Mouse (Mus musculus) CH12.LX (cell line): ENCODE results near the gene Dcaf8. TPM values are rescaled to one million over a fixed set of nuclear protein-coding genes. Genes with fewer than 3 reads are reported as not detected.

ENCODE experiments used
- DNase-seq: peaks from one replicate; pipeline ENCODE4 v3.0.0-alpha.2; 2013; ENCODE audit errors: extremely low read depth
- H3K27ac ChIP-seq: 2 replicates; pipeline ENCODE4 v1.5.1; 2012; ENCODE audit warnings: low read depth, mild to moderate bottlenecking, control low read depth, moderate library complexity; ENCODE audit not compliant: insufficient read depth
- H3K27me3 ChIP-seq: replicated peaks from 2 replicates; pipeline ENCODE3; 2012; ENCODE audit warnings: inconsistent platforms
- H3K36me3 ChIP-seq, 2 experiments: replicated peaks in 1 of 2; 2 replicates each; pipeline versions ENCODE3 to v1.6.1; 2012; ENCODE audit warnings: inconsistent platforms in 1 of 2, low read length in 1 of 2, mild to moderate bottlenecking in 1 of 2, mixed read lengths in 1 of 2, moderate library complexity in 1 of 2; ENCODE audit not compliant: control insufficient read depth in 1 of 2, insufficient read depth in 1 of 2
- H3K4me1 ChIP-seq, 2 experiments: 2 replicates each; pipeline ENCODE4 v1.6.1; 2012; ENCODE audit warnings: inconsistent platforms in 1 of 2, moderate library complexity in 1 of 2; ENCODE audit not compliant: insufficient read depth in 2 of 2, control insufficient read depth in 1 of 2
- H3K4me2 ChIP-seq: 2 replicates; pipeline ENCODE4 v1.6.1; 2012; ENCODE audit warnings: low read depth, mild to moderate bottlenecking, control low read depth; ENCODE audit not compliant: poor library complexity, insufficient read depth, severe bottlenecking
- H3K4me3 ChIP-seq, 3 experiments: fragments of 150-350 bp in 1 of 3; sonication (generic) in 1 of 3; replicated peaks in 1 of 3; 2 replicates each; pipeline versions ENCODE3 to v1.5.1; 2011 to 2012; ENCODE audit warnings: low read depth in 2 of 3, low read length in 2 of 3, mild to moderate bottlenecking in 2 of 3, moderate library complexity in 2 of 3, control low read depth in 1 of 3, improper control_type of control experiment in 1 of 3, inconsistent platforms in 1 of 3, mixed read lengths in 1 of 3; ENCODE audit not compliant: poor library complexity in 1 of 3
- H3K79me2 ChIP-seq: replicated peaks from 2 replicates; pipeline ENCODE4 v1.6.1; 2012; ENCODE audit warnings: mild to moderate bottlenecking, moderate library complexity; ENCODE audit not compliant: control insufficient read depth, poor library complexity, insufficient read depth, severe bottlenecking; ENCODE audit errors: extremely low read depth
- H3K9ac ChIP-seq: 2 replicates; pipeline ENCODE4 v1.6.1; 2012; ENCODE audit warnings: low read depth, mild to moderate bottlenecking, control low read depth, moderate library complexity; ENCODE audit not compliant: insufficient read depth
- H3K9me3 ChIP-seq: replicated peaks from 2 replicates; pipeline ENCODE3; 2012; ENCODE audit warnings: low read length, inconsistent platforms, mixed read lengths
- BHLHE40 ChIP-seq: IDR thresholded peaks from 2 replicates; pipeline ENCODE4 v1.6.1; 2011; ENCODE audit warnings: mild to moderate bottlenecking, low read depth, low read length, improper control_type of control experiment
- CHD2 ChIP-seq: IDR thresholded peaks from 2 replicates; pipeline ENCODE4 v1.6.1; 2011; ENCODE audit warnings: low read length, improper control_type of control experiment
- ELF1 ChIP-seq: IDR thresholded peaks from 2 replicates; pipeline ENCODE4 v1.6.1; 2014; ENCODE audit warnings: low read depth, mild to moderate bottlenecking, inconsistent platforms, low read length, improper control_type of control experiment
- EP300 ChIP-seq: IDR thresholded peaks from 2 replicates; pipeline ENCODE4 v1.6.1; 2011; ENCODE audit warnings: low read length, improper control_type of control experiment
- ETS1 ChIP-seq: conservative IDR thresholded peaks from 2 replicates; pipeline ENCODE4 v1.6.1; 2012; ENCODE audit warnings: low read depth, mild to moderate bottlenecking, inconsistent platforms, low read length, improper control_type of control experiment, moderate library complexity
- GABPA ChIP-seq: IDR thresholded peaks from 2 replicates; pipeline ENCODE4 v1.6.1; 2012; ENCODE audit warnings: low read depth, low read length, improper control_type of control experiment, inconsistent platforms; ENCODE audit not compliant: insufficient replicate concordance
- HCFC1 ChIP-seq: IDR thresholded peaks from 2 replicates; pipeline ENCODE4 v1.6.1; 2012; ENCODE audit warnings: low read depth, mild to moderate bottlenecking, inconsistent platforms, low read length, improper control_type of control experiment
- IRF4 ChIP-seq: IDR thresholded peaks from 2 replicates; pipeline ENCODE4 v1.6.1; 2014; ENCODE audit warnings: low read depth, mild to moderate bottlenecking, inconsistent platforms, low read length, improper control_type of control experiment
- JUN ChIP-seq: IDR thresholded peaks from 2 replicates; pipeline ENCODE4 v1.6.1; 2011; ENCODE audit warnings: low read depth, mild to moderate bottlenecking, low read length, improper control_type of control experiment, moderate library complexity; ENCODE audit not compliant: insufficient read depth
- JUND ChIP-seq: conservative IDR thresholded peaks from 2 replicates; pipeline ENCODE4 v1.6.1; 2011; ENCODE audit warnings: low read depth, low read length, improper control_type of control experiment
- MAZ ChIP-seq: IDR thresholded peaks from 2 replicates; pipeline ENCODE4 v1.6.1; 2012; ENCODE audit warnings: low read depth, mild to moderate bottlenecking, inconsistent platforms, low read length, improper control_type of control experiment, moderate library complexity
- MEF2A ChIP-seq: IDR thresholded peaks from 2 replicates; pipeline ENCODE4 v1.6.1; 2014; ENCODE audit warnings: low read depth, mild to moderate bottlenecking, inconsistent platforms, low read length, improper control_type of control experiment, borderline replicate concordance
- MXI1 ChIP-seq: IDR thresholded peaks from 2 replicates; pipeline ENCODE4 v1.6.1; 2011; ENCODE audit warnings: mild to moderate bottlenecking, low read depth, low read length, improper control_type of control experiment
- NELFE ChIP-seq: IDR thresholded peaks from 2 replicates; pipeline ENCODE4 v1.6.1; 2011; ENCODE audit warnings: low read depth, low read length, improper control_type of control experiment
- POLR2A ChIP-seq: IDR thresholded peaks from 2 replicates; pipeline ENCODE4 v1.6.1; 2011; ENCODE audit warnings: low read depth, mild to moderate bottlenecking, improper control_type of control experiment, low read length
- SIN3A ChIP-seq: IDR thresholded peaks from 2 replicates; pipeline ENCODE4 v1.6.1; 2012; ENCODE audit warnings: low read length, improper control_type of control experiment, inconsistent platforms
- SMC3 ChIP-seq: IDR thresholded peaks from 2 replicates; pipeline ENCODE4 v1.6.1; 2011; ENCODE audit warnings: low read depth, low read length, improper control_type of control experiment
- TBP ChIP-seq: conservative IDR thresholded peaks from 2 replicates; pipeline ENCODE4 v1.6.1; 2011; ENCODE audit warnings: low read depth, low read length, improper control_type of control experiment
- TCF12 ChIP-seq: IDR thresholded peaks from 2 replicates; pipeline ENCODE4 v1.6.1; 2014; ENCODE audit warnings: low read depth, mild to moderate bottlenecking, inconsistent platforms, low read length, improper control_type of control experiment
- ZKSCAN1 ChIP-seq: IDR thresholded peaks from 2 replicates; pipeline ENCODE4 v1.6.1; 2012; ENCODE audit warnings: low read depth, inconsistent platforms, low read length, improper control_type of control experiment, borderline replicate concordance
- ZMIZ1 ChIP-seq: IDR thresholded peaks from 2 replicates; pipeline ENCODE4 v1.6.1; 2012; ENCODE audit warnings: low read depth, mild to moderate bottlenecking, inconsistent platforms, low read length, improper control_type of control experiment
- dilution Hi-C: fragments of 300-500 bp; cut with MboI; formaldehyde crosslinking; loops from 2 replicates; pipeline ENCODE4 v1.14.3; 2020; ENCODE audit warnings: low sequenced_read_pairs; ENCODE audit not compliant: extremely low pct_unique_long_range_greater_than_20kb, extremely low pct_ligation_motif_present
- in situ Hi-C: fragments of 300-500 bp; cut with MboI; formaldehyde crosslinking; loops from 3 replicates; pipeline ENCODE4 v1.14.3; 2019; ENCODE audit warnings: low sequenced_read_pairs, low pct_ligation_motif_present, low pct_unique_long_range_greater_than_20kb, mixed read lengths
- polyA plus RNA-seq: library from polyadenylated mRNA; unstranded; fragments of >175 nt; gene quantifications from 2 replicates; pipeline ENCODE4 v1.2.1, GENCODE M21; 2012; ENCODE audit warnings: low read depth; ENCODE audit not compliant: insufficient read length
- total RNA-seq, 2 experiments: library from RNA; depleted of rRNA; stranded (reverse); fragments of 300-350 nt in 1 of 2; fragments of >200 nt in 1 of 2; gene quantifications; 2 replicates each; pipeline ENCODE4 v1.2.3; 2012 to 2014

The Dcaf8 gene
- total and polyA plus RNA-seq, 3 experiments: 46.2 to 77.2 (median 58.5) TPM

GRCm38 (mm10) chr1:172206141-172206917 is 58.4 kb downstream of the Dcaf8 start, which contains the start of gene Pea15a:
Pea15a (minus strand) TSS chr1:172206804.
- in situ Hi-C loops (no loop called here), dilution Hi-C loops (no loop called here)
- Histone ChIP-seq H3K9ac (peak within 1 kb of the TSS; percentile 83), H3K4me2 (peak within 1 kb of the TSS; percentile 79), H3K9me3 (no peaks in the 10 kb centered on the region), H3K4me3 (peak within 1 kb of the TSS; percentile 78 to 90 (median 81)), H3K36me3 (peaks cover 10 to 42% of the 10 kb centered on the region in 2 experiments), H3K79me2 (peaks cover under 1% of the 10 kb centered on the region; the same call in 1 of the 2 replicates), H3K27ac (peak within 1 kb of the TSS; percentile 32), H3K4me1 (peaks cover 13 to 47% of the 10 kb centered on the region in 2 experiments), H3K27me3 (no peaks in the 10 kb centered on the region)
- peak; percentile 72 for TF ChIP-seq CHD2
- 0 out of 2 replicates have a peak, but pooled peaks have one; percentile 9 for TF ChIP-seq HCFC1
- no peak for TF ChIP-seq TBP
- no peak for TF ChIP-seq SIN3A
- TF ChIP-seq POLR2A: peak; percentile 68; the same call in 1 of the 2 replicates
- TF ChIP-seq ZKSCAN1: no peak
- peak; percentile 14; the same call in 1 of the 2 replicates for TF ChIP-seq MAZ
- peak; percentile 56 for TF ChIP-seq TCF12
- TF ChIP-seq ETS1: 0 out of 2 replicates have a peak, but pooled peaks have one; percentile 11
- TF ChIP-seq ZMIZ1: peak; percentile 32; the same call in 1 of the 2 replicates
- peak; percentile 57; the same call in 1 of the 2 replicates for TF ChIP-seq ELF1
- peak; percentile 71 for TF ChIP-seq NELFE
- peak; percentile 68 for DNase-seq

- dilution Hi-C loops: no loop called here
- TF ChIP-seq MEF2A: peak; percentile 92
- 0 out of 2 replicates have a peak, but pooled peaks have one; percentile 11 for TF ChIP-seq TCF12
- TF ChIP-seq EP300: peak; percentile 71
- no peak; the same call in 1 of the 2 replicates for TF ChIP-seq MXI1
- TF ChIP-seq GABPA: no peak
- TF ChIP-seq JUN: peak; percentile 84
- TF ChIP-seq IRF4: peak; percentile 77; the same call in 1 of the 2 replicates
- peak; percentile 30; the same call in 1 of the 2 replicates for TF ChIP-seq BHLHE40
- TF ChIP-seq NELFE: no peak
- no peak for TF ChIP-seq CHD2
- TF ChIP-seq SMC3: 0 out of 2 replicates have a peak, but pooled peaks have one; percentile 1
- peak; percentile 69 for TF ChIP-seq ETS1
- no peak; the same call in 1 of the 2 replicates for TF ChIP-seq MAZ
- no peak; the same call in 1 of the 2 replicates for TF ChIP-seq JUND
- in situ Hi-C loops: no loop called here
- H3K4me1 ChIP-seq: peaks cover 13 to 51% of the 10 kb centered on the region in 2 experiments
- peak overlapping the region in 2 of 3 experiments; percentile 28 to 78 for H3K4me3 ChIP-seq
- DNase-seq: peak; percentile 77
- H3K9me3 ChIP-seq: no peaks in the 10 kb centered on the region
- H3K27ac ChIP-seq: peak overlapping the region; percentile 32; the same call in 1 of the 2 replicates
- peaks cover 7 to 34% of the 10 kb centered on the region in 2 experiments for H3K36me3 ChIP-seq
- H3K4me2 ChIP-seq: peak overlapping the region; percentile 76
- peak overlapping the region; percentile 83 for H3K9ac ChIP-seq
- H3K79me2 ChIP-seq: no peaks in the 10 kb centered on the region; the same call in 1 of the 2 replicates
- no peaks in the 10 kb centered on the region for H3K27me3 ChIP-seq
These were observed 59.3 kb downstream of the Dcaf8 start for GRCm38 (mm10) chr1:172207111-172207584.
